Mouse (Mus musculus) CH12.LX (cell line): ENCODE results near the gene Fgfr2. TPM values are rescaled to one million over a fixed set of nuclear protein-coding genes. Genes with fewer than 3 reads are reported as not detected.
A peak's percentile ranks its signal among the peaks of the same experiment; 100 is the strongest.

Experiments
- DNase-seq: peaks from one replicate; pipeline ENCODE4 v3.0.0-alpha.2; 2013; ENCODE audit errors: extremely low read depth
- H3K27ac ChIP-seq: 2 replicates; pipeline ENCODE4 v1.5.1; 2012; ENCODE audit warnings: low read depth, mild to moderate bottlenecking, control low read depth, moderate library complexity; ENCODE audit not compliant: insufficient read depth
- H3K27me3 ChIP-seq: replicated peaks from 2 replicates; pipeline ENCODE3; 2012; ENCODE audit warnings: inconsistent platforms
- H3K36me3 ChIP-seq, 2 experiments: replicated peaks in 1 of 2; 2 replicates each; pipeline versions ENCODE3 to v1.6.1; 2012; ENCODE audit warnings: inconsistent platforms in 1 of 2, low read length in 1 of 2, mild to moderate bottlenecking in 1 of 2, mixed read lengths in 1 of 2, moderate library complexity in 1 of 2; ENCODE audit not compliant: control insufficient read depth in 1 of 2, insufficient read depth in 1 of 2
- H3K4me1 ChIP-seq, 2 experiments: 2 replicates each; pipeline ENCODE4 v1.6.1; 2012; ENCODE audit warnings: inconsistent platforms in 1 of 2, moderate library complexity in 1 of 2; ENCODE audit not compliant: insufficient read depth in 2 of 2, control insufficient read depth in 1 of 2
- H3K4me2 ChIP-seq: 2 replicates; pipeline ENCODE4 v1.6.1; 2012; ENCODE audit warnings: low read depth, mild to moderate bottlenecking, control low read depth; ENCODE audit not compliant: poor library complexity, insufficient read depth, severe bottlenecking
- H3K4me3 ChIP-seq, 3 experiments: fragments of 150-350 bp in 1 of 3; sonication (generic) in 1 of 3; replicated peaks in 1 of 3; 2 replicates each; pipeline versions ENCODE3 to v1.5.1; 2011 to 2012; ENCODE audit warnings: low read depth in 2 of 3, low read length in 2 of 3, mild to moderate bottlenecking in 2 of 3, moderate library complexity in 2 of 3, control low read depth in 1 of 3, improper control_type of control experiment in 1 of 3, inconsistent platforms in 1 of 3, mixed read lengths in 1 of 3; ENCODE audit not compliant: poor library complexity in 1 of 3
- H3K79me2 ChIP-seq: replicated peaks from 2 replicates; pipeline ENCODE4 v1.6.1; 2012; ENCODE audit warnings: mild to moderate bottlenecking, moderate library complexity; ENCODE audit not compliant: control insufficient read depth, poor library complexity, insufficient read depth, severe bottlenecking; ENCODE audit errors: extremely low read depth
- H3K9ac ChIP-seq: 2 replicates; pipeline ENCODE4 v1.6.1; 2012; ENCODE audit warnings: low read depth, mild to moderate bottlenecking, control low read depth, moderate library complexity; ENCODE audit not compliant: insufficient read depth
- H3K9me3 ChIP-seq: replicated peaks from 2 replicates; pipeline ENCODE3; 2012; ENCODE audit warnings: low read length, inconsistent platforms, mixed read lengths
- BHLHE40 ChIP-seq: IDR thresholded peaks from 2 replicates; pipeline ENCODE4 v1.6.1; 2011; ENCODE audit warnings: mild to moderate bottlenecking, low read depth, low read length, improper control_type of control experiment
- CHD2 ChIP-seq: IDR thresholded peaks from 2 replicates; pipeline ENCODE4 v1.6.1; 2011; ENCODE audit warnings: low read length, improper control_type of control experiment
- CTCF ChIP-seq, 2 experiments: IDR thresholded peaks in 1 of 2; conservative IDR thresholded peaks in 1 of 2; 2 replicates each; pipeline ENCODE4 v1.5.1; 2011 to 2012; ENCODE audit warnings: low read depth in 2 of 2, low read length in 2 of 2, improper control_type of control experiment in 1 of 2, inconsistent platforms in 1 of 2, mild to moderate bottlenecking in 1 of 2, moderate library complexity in 1 of 2
- EP300 ChIP-seq: IDR thresholded peaks from 2 replicates; pipeline ENCODE4 v1.6.1; 2011; ENCODE audit warnings: low read length, improper control_type of control experiment
- MAFK ChIP-seq: IDR thresholded peaks from 2 replicates; pipeline ENCODE4 v1.6.1; 2011; ENCODE audit warnings: low read length, improper control_type of control experiment; ENCODE audit not compliant: insufficient replicate concordance
- dilution Hi-C: fragments of 300-500 bp; cut with MboI; formaldehyde crosslinking; loops from 2 replicates; pipeline ENCODE4 v1.14.3; 2020; ENCODE audit warnings: low sequenced_read_pairs; ENCODE audit not compliant: extremely low pct_unique_long_range_greater_than_20kb, extremely low pct_ligation_motif_present
- in situ Hi-C: fragments of 300-500 bp; cut with MboI; formaldehyde crosslinking; loops from 3 replicates; pipeline ENCODE4 v1.14.3; 2019; ENCODE audit warnings: low sequenced_read_pairs, low pct_ligation_motif_present, low pct_unique_long_range_greater_than_20kb, mixed read lengths
- polyA plus RNA-seq: library from polyadenylated mRNA; unstranded; fragments of >175 nt; gene quantifications from 2 replicates; pipeline ENCODE4 v1.2.1, GENCODE M21; 2012; ENCODE audit warnings: low read depth; ENCODE audit not compliant: insufficient read length
- total RNA-seq, 2 experiments: library from RNA; depleted of rRNA; stranded (reverse); fragments of 300-350 nt in 1 of 2; fragments of >200 nt in 1 of 2; gene quantifications; 2 replicates each; pipeline ENCODE4 v1.2.3; 2012 to 2014

Fgfr2 gene
- total and polyA plus RNA-seq, 3 experiments = not detected

- no peak for TF ChIP-seq CHD2
Measured at GRCm38 (mm10) chr7:130632379-130632732, 2490.8 kb downstream of the Fgfr2 start (continued).

DNA sequence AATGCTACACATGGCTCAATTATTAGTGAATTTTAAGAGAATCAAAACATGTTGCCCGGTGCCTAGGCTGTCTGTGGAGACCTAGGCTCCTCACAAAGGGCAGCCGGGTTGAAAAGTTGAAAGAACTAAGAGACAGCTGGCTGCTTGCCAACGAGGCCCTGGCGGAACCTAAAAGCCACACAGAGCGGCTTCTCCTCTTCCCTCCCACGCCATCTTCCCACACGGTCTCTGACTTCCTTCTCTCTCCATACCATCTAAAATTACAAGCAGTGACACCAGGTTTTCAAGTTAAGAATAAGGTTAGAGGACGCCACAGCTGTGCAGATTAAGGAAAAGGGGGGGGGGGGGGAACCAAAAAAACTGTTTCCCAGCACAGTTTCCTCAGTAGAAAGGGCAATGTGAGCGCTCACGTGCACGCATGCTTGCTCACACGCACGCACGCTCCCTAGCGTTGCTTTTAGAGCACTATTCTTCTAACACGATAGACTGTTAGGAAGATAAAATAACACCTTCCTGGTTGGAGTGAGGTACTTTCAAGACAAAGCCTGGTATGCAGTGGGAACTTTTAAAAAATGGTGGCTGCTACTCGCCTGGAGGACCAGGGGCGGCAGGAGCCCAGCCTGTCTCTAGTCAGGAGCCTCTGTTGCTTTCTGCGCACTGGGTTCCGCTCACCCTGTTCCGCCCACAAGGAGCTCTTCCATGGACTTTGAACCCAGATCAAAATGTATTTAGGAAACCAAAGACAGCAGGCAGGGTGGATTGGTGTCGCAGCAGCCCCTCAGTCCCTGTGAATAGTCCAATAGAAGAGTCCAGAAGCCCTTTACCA lies 2491.4 kb downstream of the Fgfr2 start:
- in situ Hi-C loops = no loop called here
- Histone ChIP-seq H3K9me3 (no peaks in the 10 kb centered on the region), H3K9ac (no peak overlapping the region), H3K27ac (no peak overlapping the region), H3K4me2 (no peak overlapping the region), H3K4me3 (no peak overlapping the region), H3K27me3 (peaks cover 83% of the 10 kb centered on the region), H3K36me3 (no peaks in the 10 kb centered on the region), H3K79me2 (no peaks in the 10 kb centered on the region), H3K4me1 (no peaks in the 10 kb centered on the region)
- DNase-seq = no peak
- dilution Hi-C loops = no loop called here
- TF ChIP-seq EP300 = no peak
- TF ChIP-seq BHLHE40 = peak; percentile 83

- H3K4me2 ChIP-seq = no peak overlapping the region
- no peak overlapping the region for H3K9ac ChIP-seq
- no peak overlapping the region for H3K27ac ChIP-seq
- H3K27me3 ChIP-seq = peaks cover 83% of the 10 kb centered on the region
- no peak overlapping the region for H3K4me3 ChIP-seq
- H3K36me3 ChIP-seq = no peaks in the 10 kb centered on the region
- dilution Hi-C loops = no loop called here
- no peak for TF ChIP-seq CTCF (conservative IDR thresholded peaks at IDR 0.05 in 1 of 2, IDR thresholded peaks at IDR 0.05 in 1 of 2; ENCODE audit: low read depth in 2 of 2, low read length in 2 of 2)
- DNase-seq = no peak
- H3K79me2 ChIP-seq = no peaks in the 10 kb centered on the region
- in situ Hi-C loops = no loop called here
- no peaks in the 10 kb centered on the region for H3K9me3 ChIP-seq
- H3K4me1 ChIP-seq = no peaks in the 10 kb centered on the region
Measured at GRCm38 (mm10) chr7:130630956-130631355, 2492.2 kb downstream of the Fgfr2 start.

DNA sequence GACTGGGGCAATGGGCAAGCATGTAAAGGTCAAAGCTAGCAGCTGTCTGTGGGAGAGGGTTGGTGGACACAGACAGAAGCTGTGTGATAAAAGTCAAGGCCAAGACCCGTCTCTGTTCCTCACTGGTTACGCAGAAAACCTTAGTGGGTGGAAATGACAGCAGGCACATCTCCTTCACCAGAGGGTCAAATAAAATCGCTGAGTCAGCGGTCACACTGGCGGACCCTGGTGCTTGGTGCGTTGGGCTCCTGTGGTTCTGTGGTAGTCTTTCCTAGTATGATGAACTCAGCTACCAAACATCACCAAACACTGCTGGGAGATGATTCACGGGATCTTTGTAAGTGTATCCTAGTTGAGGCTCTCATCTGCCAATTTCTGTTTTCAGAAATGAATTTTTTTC lies 2493.2 kb downstream of the Fgfr2 start:
- TF ChIP-seq MAFK (peak; percentile 94), CHD2 (no peak)
- Histone ChIP-seq H3K27ac (no peak overlapping the region), H3K79me2 (no peaks in the 10 kb centered on the region), H3K4me1 (no peaks in the 10 kb centered on the region), H3K9ac (no peak overlapping the region), H3K9me3 (no peaks in the 10 kb centered on the region), H3K4me3 (no peak overlapping the region), H3K4me2 (no peak overlapping the region), H3K36me3 (no peaks in the 10 kb centered on the region), H3K27me3 (peaks cover 83% of the 10 kb centered on the region)
- in situ Hi-C loops (no loop called here), dilution Hi-C loops (no loop called here)
- DNase-seq = no peak
